Mouse (Mus musculus) ovary, adult 18-20 months (tissue): Measurements from ENCODE around the gene Sntg2.

Source experiments
- DNase-seq: peaks from one replicate; pipeline ENCODE4 v3.0.0; 2022; ENCODE audit warnings: low spot score, mixed read lengths

Gene Sntg2

GRCm38 (mm10) chr12:30201031-30201430, 172.1 kb downstream of the Sntg2 start:
- no peak for DNase-seq

GRCm38 (mm10) chr12:30200621-30201020, 172.6 kb downstream of the Sntg2 start:
- DNase-seq = no peak

- DNase-seq = peak; percentile 5
Measured at GRCm38 (mm10) chr12:30199735-30200134, 173.4 kb downstream of the Sntg2 start.

GRCm38 (mm10) chr12:30198250-30198649, 174.9 kb downstream of the Sntg2 start:
- DNase-seq = no peak

GRCm38 (mm10) chr12:30181721-30182120, 191.5 kb downstream of the Sntg2 start:
- DNase-seq = no peak

- no peak for DNase-seq
Measured at GRCm38 (mm10) chr12:30179623-30180022, 193.6 kb downstream of the Sntg2 start.

- DNase-seq = no peak
Measured at GRCm38 (mm10) chr12:30177966-30178365, 195.2 kb downstream of the Sntg2 start.

- DNase-seq = no peak
Measured at GRCm38 (mm10) chr12:30177529-30177928, 195.6 kb downstream of the Sntg2 start.

GRCm38 (mm10) chr12:30168491-30168890, 204.7 kb downstream of the Sntg2 start:
- DNase-seq = no peak

- DNase-seq = no peak
Measured at GRCm38 (mm10) chr12:30164538-30164937, 208.6 kb downstream of the Sntg2 start.

GRCm38 (mm10) chr12:30164005-30164404, 209.2 kb downstream of the Sntg2 start:
- DNase-seq = no peak

- DNase-seq = no peak
Measured at GRCm38 (mm10) chr12:30161731-30162406, 211.3 kb downstream of the Sntg2 start.

- DNase-seq = peak; percentile 50
Measured at GRCm38 (mm10) chr12:30160475-30160874, 212.7 kb downstream of the Sntg2 start.

- no peak for DNase-seq
Measured at GRCm38 (mm10) chr12:30159788-30160187, 213.4 kb downstream of the Sntg2 start.

- DNase-seq = no peak
Measured at GRCm38 (mm10) chr12:30154079-30154673, 219.0 kb downstream of the Sntg2 start.

- no peak for DNase-seq
Measured at GRCm38 (mm10) chr12:30142085-30142484, 231.1 kb downstream of the Sntg2 start.

- DNase-seq = no peak
Measured at GRCm38 (mm10) chr12:30132524-30132923, 240.7 kb downstream of the Sntg2 start, which contains the start of gene Tpo. Gene Tpo (minus strand): TSS chr12:30132624.

GRCm38 (mm10) chr12:30129411-30129716, 243.8 kb downstream of the Sntg2 start:
- no peak for DNase-seq

GRCm38 (mm10) chr12:30128561-30129410, 244.4 kb downstream of the Sntg2 start:
- DNase-seq = peak; percentile 47
